Mouse (Mus musculus): ENCODE data around the gene Olfr1391. TPM values are rescaled to one million over a fixed set of nuclear protein-coding genes. Genes with fewer than 3 reads are reported as not detected.

Olfr1391 gene
- polyA plus RNA-seq, 1 experiment from 2014 or later: not detected

DNA sequence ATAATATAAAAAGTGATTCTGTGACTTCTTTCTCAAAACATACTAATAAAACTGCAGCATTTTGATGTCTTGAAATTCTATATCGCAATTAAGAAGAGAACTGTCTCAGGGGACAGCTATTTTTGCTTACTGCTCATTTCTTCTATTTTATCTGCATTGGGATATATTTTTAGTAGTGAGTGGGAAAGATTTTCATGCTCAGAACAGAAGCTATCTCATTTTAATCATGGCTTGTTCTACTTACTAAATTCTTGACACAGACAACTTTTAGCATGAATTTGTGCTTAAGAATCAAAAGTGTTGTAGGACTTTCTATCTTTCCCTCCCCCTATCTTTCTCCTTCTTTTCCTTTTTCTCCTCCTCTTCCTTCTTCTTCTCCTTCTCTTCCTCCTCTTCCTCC is 7.1 kb downstream of the Olfr1391 start:
- Histone ChIP-seq H3K9ac (ENCODE audit: low read length) (no peak overlapping the region), H3K4me2 (ENCODE audit: low read depth, low read length, severe bottlenecking) (no peak overlapping the region), H3K9me3 (ENCODE audit: control insufficient read depth, low read length) (no peaks in the 10 kb centered on the region), H3K27ac (ENCODE audit: low read depth, low read length) (no peak overlapping the region), H3K4me3 (ENCODE audit: low read depth, low read length) (no peak overlapping the region), H3K36me3 (ENCODE audit: control insufficient read depth, insufficient read depth, low read length) (no peaks in the 10 kb centered on the region), H3K4me1 (replicated peaks; ENCODE audit: control insufficient read depth, insufficient read depth, low read length) (no peaks in the 10 kb centered on the region), H3K27me3 (ENCODE audit: control insufficient read depth, insufficient read depth, low read length) (no peaks in the 10 kb centered on the region)
- no peak for DNase-seq (ENCODE audit: low spot score)
- ATAC-seq (replicated peaks; ENCODE audit: low FRiP score): no peak
- WGBS: 80% methylated on average over 1 of the region's 1 CpGs

DNA sequence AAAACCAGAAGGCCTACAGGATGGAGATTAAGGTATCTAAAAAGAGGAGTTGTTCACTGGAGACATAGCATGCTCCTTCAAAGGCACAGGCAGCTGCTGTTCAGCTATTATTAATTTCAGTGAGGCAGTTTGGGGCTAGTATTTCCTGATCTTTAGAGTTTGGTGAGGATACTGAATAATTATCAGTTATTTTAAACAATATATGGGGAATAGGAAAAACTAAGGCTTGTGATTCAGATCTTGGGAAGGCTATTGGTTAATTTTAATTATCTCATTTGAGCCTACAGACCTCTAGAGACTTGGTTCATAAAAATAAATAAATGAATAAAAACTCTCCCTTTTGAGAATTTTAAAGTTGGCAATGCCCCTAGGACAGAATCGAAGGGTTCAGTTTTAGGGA is 12.3 kb downstream of the Olfr1391 start, which contains the start of gene Olfr1390:
Olfr1390 (plus strand) TSS at position 301 of the 400 bp plus-strand sequence.
- Histone ChIP-seq H3K27me3 (ENCODE audit: control insufficient read depth, insufficient read depth, low read length) (no peaks in the 10 kb centered on the region), H3K4me3 (ENCODE audit: low read depth, low read length) (no peak within 1 kb of the TSS), H3K27ac (ENCODE audit: low read depth, low read length) (no peak within 1 kb of the TSS), H3K4me1 (replicated peaks; ENCODE audit: control insufficient read depth, insufficient read depth, low read length) (no peaks in the 10 kb centered on the region), H3K9me3 (ENCODE audit: control insufficient read depth, low read length) (no peaks in the 10 kb centered on the region), H3K4me2 (ENCODE audit: low read depth, low read length, severe bottlenecking) (no peak within 1 kb of the TSS), H3K36me3 (ENCODE audit: control insufficient read depth, insufficient read depth, low read length) (no peaks in the 10 kb centered on the region), H3K9ac (ENCODE audit: low read length) (no peak within 1 kb of the TSS)
- DNase-seq (ENCODE audit: low spot score) (no peak), ATAC-seq (replicated peaks; ENCODE audit: low FRiP score) (no peak)
- 80% methylated on average over 1 of the region's 1 CpGs for WGBS

- Histone ChIP-seq H3K27ac (ENCODE audit: low read depth, low read length) (no peak overlapping the region), H3K4me2 (ENCODE audit: low read depth, low read length, severe bottlenecking) (no peak overlapping the region), H3K4me1 (replicated peaks; ENCODE audit: control insufficient read depth, insufficient read depth, low read length) (no peaks in the 10 kb centered on the region), H3K9ac (ENCODE audit: low read length) (no peak overlapping the region), H3K27me3 (ENCODE audit: control insufficient read depth, insufficient read depth, low read length) (no peaks in the 10 kb centered on the region), H3K9me3 (ENCODE audit: control insufficient read depth, low read length) (no peaks in the 10 kb centered on the region), H3K4me3 (ENCODE audit: low read depth, low read length) (no peak overlapping the region), H3K36me3 (ENCODE audit: control insufficient read depth, insufficient read depth, low read length) (no peaks in the 10 kb centered on the region)
- DNase-seq (ENCODE audit: low spot score) (no peak), ATAC-seq (replicated peaks; ENCODE audit: low FRiP score) (no peak)
- 78% methylated on average over 4 of the region's 4 CpGs for WGBS
These were observed 14.7 kb downstream of the Olfr1391 start for GRCm38 (mm10) chr11:49337150-49337832.

Other genes with a start within 250 kb of the Olfr1391 start
- 0.63 and 1.1 TPM in 2 replicates for gene Ifi47, start 246.2 kb upstream of the Olfr1391 start, polyA plus RNA-seq (2014; fragmentation: Nextera tagmentation; extraction: Ambion mirVana)
- not detected in 2 replicates for gene Olfr1396, start 207.9 kb upstream of the Olfr1391 start, polyA plus RNA-seq (2014; fragmentation: Nextera tagmentation; extraction: Ambion mirVana)
- gene Olfr1395, start 180.5 kb upstream of the Olfr1391 start, polyA plus RNA-seq (2014; fragmentation: Nextera tagmentation; extraction: Ambion mirVana): not detected in 2 replicates
- gene Olfr1394, start 168.4 kb upstream of the Olfr1391 start, polyA plus RNA-seq (2014; fragmentation: Nextera tagmentation; extraction: Ambion mirVana): not detected in 2 replicates
- gene Btnl9, start 135.6 kb upstream of the Olfr1391 start, polyA plus RNA-seq (2014; fragmentation: Nextera tagmentation; extraction: Ambion mirVana): 0.16 TPM in 1 of 2 replicates, not detected in the other
- gene Zfp62, start 119.5 kb upstream of the Olfr1391 start, polyA plus RNA-seq (2014; fragmentation: Nextera tagmentation; extraction: Ambion mirVana): 58.4 and 59.6 TPM in 2 replicates
- gene Mgat1, start 78.6 kb upstream of the Olfr1391 start, polyA plus RNA-seq (2014; fragmentation: Nextera tagmentation; extraction: Ambion mirVana): 34.6 and 37.2 TPM in 2 replicates
- not detected in 2 replicates for gene Olfr1393, start 44.4 kb upstream of the Olfr1391 start, polyA plus RNA-seq (2014; fragmentation: Nextera tagmentation; extraction: Ambion mirVana)
- gene Olfr1392, start 37.5 kb upstream of the Olfr1391 start, polyA plus RNA-seq (2014; fragmentation: Nextera tagmentation; extraction: Ambion mirVana): not detected in 2 replicates
- gene Olfr10, start 18.0 kb upstream of the Olfr1391 start, polyA plus RNA-seq (2014; fragmentation: Nextera tagmentation; extraction: Ambion mirVana): not detected in 2 replicates
- gene Olfr1390, start 12.4 kb downstream of the Olfr1391 start, polyA plus RNA-seq (2014; fragmentation: Nextera tagmentation; extraction: Ambion mirVana): not detected in 2 replicates
- gene Olfr1389, start 100.3 kb downstream of the Olfr1391 start, polyA plus RNA-seq (2014; fragmentation: Nextera tagmentation; extraction: Ambion mirVana): not detected in 2 replicates
- 0.17 and 0.20 TPM in 2 replicates for gene Olfr1388, start 113.9 kb downstream of the Olfr1391 start, polyA plus RNA-seq (2014; fragmentation: Nextera tagmentation; extraction: Ambion mirVana)
- gene Olfr1387, start 132.6 kb downstream of the Olfr1391 start, polyA plus RNA-seq (2014; fragmentation: Nextera tagmentation; extraction: Ambion mirVana): not detected in 2 replicates
- not detected in 2 replicates for gene Olfr1386, start 142.3 kb downstream of the Olfr1391 start, polyA plus RNA-seq (2014; fragmentation: Nextera tagmentation; extraction: Ambion mirVana)
- gene Olfr1385, start 166.3 kb downstream of the Olfr1391 start, polyA plus RNA-seq (2014; fragmentation: Nextera tagmentation; extraction: Ambion mirVana): not detected in 2 replicates
- gene Olfr1384, start 184.0 kb downstream of the Olfr1391 start, polyA plus RNA-seq (2014; fragmentation: Nextera tagmentation; extraction: Ambion mirVana): not detected in 2 replicates
- not detected in 2 replicates for gene Olfr1383, start 196.9 kb downstream of the Olfr1391 start, polyA plus RNA-seq (2014; fragmentation: Nextera tagmentation; extraction: Ambion mirVana)
- gene Olfr1382, start 205.5 kb downstream of the Olfr1391 start, polyA plus RNA-seq (2014; fragmentation: Nextera tagmentation; extraction: Ambion mirVana): not detected in 2 replicates
- gene Olfr1381, start 220.7 kb downstream of the Olfr1391 start, polyA plus RNA-seq (2014; fragmentation: Nextera tagmentation; extraction: Ambion mirVana): not detected in 2 replicates
- not detected in 2 replicates for gene Olfr1380, start 234.1 kb downstream of the Olfr1391 start, polyA plus RNA-seq (2014; fragmentation: Nextera tagmentation; extraction: Ambion mirVana)

Measured in forebrain, embryonic 11.5 days (tissue).